Mouse (Mus musculus) CH12.LX (cell line): ENCODE data around the gene Agxt2. TPM values are rescaled to one million over a fixed set of nuclear protein-coding genes. Genes with fewer than 3 reads are reported as not detected.

Experiments used
- DNase-seq: peaks from one replicate; pipeline ENCODE4 v3.0.0-alpha.2; 2013; ENCODE audit errors: extremely low read depth
- H3K27ac ChIP-seq: 2 replicates; pipeline ENCODE4 v1.5.1; 2012; ENCODE audit warnings: low read depth, mild to moderate bottlenecking, control low read depth, moderate library complexity; ENCODE audit not compliant: insufficient read depth
- H3K27me3 ChIP-seq: replicated peaks from 2 replicates; pipeline ENCODE3; 2012; ENCODE audit warnings: inconsistent platforms
- H3K36me3 ChIP-seq, 2 experiments: replicated peaks in 1 of 2; 2 replicates each; pipeline versions ENCODE3 to v1.6.1; 2012; ENCODE audit warnings: inconsistent platforms in 1 of 2, low read length in 1 of 2, mild to moderate bottlenecking in 1 of 2, mixed read lengths in 1 of 2, moderate library complexity in 1 of 2; ENCODE audit not compliant: control insufficient read depth in 1 of 2, insufficient read depth in 1 of 2
- H3K4me1 ChIP-seq, 2 experiments: 2 replicates each; pipeline ENCODE4 v1.6.1; 2012; ENCODE audit warnings: inconsistent platforms in 1 of 2, moderate library complexity in 1 of 2; ENCODE audit not compliant: insufficient read depth in 2 of 2, control insufficient read depth in 1 of 2
- H3K4me2 ChIP-seq: 2 replicates; pipeline ENCODE4 v1.6.1; 2012; ENCODE audit warnings: low read depth, mild to moderate bottlenecking, control low read depth; ENCODE audit not compliant: poor library complexity, insufficient read depth, severe bottlenecking
- H3K4me3 ChIP-seq, 3 experiments: fragments of 150-350 bp in 1 of 3; sonication (generic) in 1 of 3; replicated peaks in 1 of 3; 2 replicates each; pipeline versions ENCODE3 to v1.5.1; 2011 to 2012; ENCODE audit warnings: low read depth in 2 of 3, low read length in 2 of 3, mild to moderate bottlenecking in 2 of 3, moderate library complexity in 2 of 3, control low read depth in 1 of 3, improper control_type of control experiment in 1 of 3, inconsistent platforms in 1 of 3, mixed read lengths in 1 of 3; ENCODE audit not compliant: poor library complexity in 1 of 3
- H3K79me2 ChIP-seq: replicated peaks from 2 replicates; pipeline ENCODE4 v1.6.1; 2012; ENCODE audit warnings: mild to moderate bottlenecking, moderate library complexity; ENCODE audit not compliant: control insufficient read depth, poor library complexity, insufficient read depth, severe bottlenecking; ENCODE audit errors: extremely low read depth
- H3K9ac ChIP-seq: 2 replicates; pipeline ENCODE4 v1.6.1; 2012; ENCODE audit warnings: low read depth, mild to moderate bottlenecking, control low read depth, moderate library complexity; ENCODE audit not compliant: insufficient read depth
- H3K9me3 ChIP-seq: replicated peaks from 2 replicates; pipeline ENCODE3; 2012; ENCODE audit warnings: low read length, inconsistent platforms, mixed read lengths
- BHLHE40 ChIP-seq: IDR thresholded peaks from 2 replicates; pipeline ENCODE4 v1.6.1; 2011; ENCODE audit warnings: mild to moderate bottlenecking, low read depth, low read length, improper control_type of control experiment
- CHD1 ChIP-seq: IDR thresholded peaks from 2 replicates; pipeline ENCODE4 v1.6.1; 2012; ENCODE audit warnings: low read depth, low read length, improper control_type of control experiment, inconsistent platforms
- CHD2 ChIP-seq: IDR thresholded peaks from 2 replicates; pipeline ENCODE4 v1.6.1; 2011; ENCODE audit warnings: low read length, improper control_type of control experiment
- E2F4 ChIP-seq: IDR thresholded peaks from 2 replicates; pipeline ENCODE4 v1.6.1; 2011; ENCODE audit warnings: low read depth, low read length, improper control_type of control experiment; ENCODE audit not compliant: insufficient replicate concordance
- ELF1 ChIP-seq: IDR thresholded peaks from 2 replicates; pipeline ENCODE4 v1.6.1; 2014; ENCODE audit warnings: low read depth, mild to moderate bottlenecking, inconsistent platforms, low read length, improper control_type of control experiment
- ETS1 ChIP-seq: conservative IDR thresholded peaks from 2 replicates; pipeline ENCODE4 v1.6.1; 2012; ENCODE audit warnings: low read depth, mild to moderate bottlenecking, inconsistent platforms, low read length, improper control_type of control experiment, moderate library complexity
- GABPA ChIP-seq: IDR thresholded peaks from 2 replicates; pipeline ENCODE4 v1.6.1; 2012; ENCODE audit warnings: low read depth, low read length, improper control_type of control experiment, inconsistent platforms; ENCODE audit not compliant: insufficient replicate concordance
- HCFC1 ChIP-seq: IDR thresholded peaks from 2 replicates; pipeline ENCODE4 v1.6.1; 2012; ENCODE audit warnings: low read depth, mild to moderate bottlenecking, inconsistent platforms, low read length, improper control_type of control experiment
- IRF4 ChIP-seq: IDR thresholded peaks from 2 replicates; pipeline ENCODE4 v1.6.1; 2014; ENCODE audit warnings: low read depth, mild to moderate bottlenecking, inconsistent platforms, low read length, improper control_type of control experiment
- JUND ChIP-seq: conservative IDR thresholded peaks from 2 replicates; pipeline ENCODE4 v1.6.1; 2011; ENCODE audit warnings: low read depth, low read length, improper control_type of control experiment
- KAT2A ChIP-seq: IDR thresholded peaks from 2 replicates; pipeline ENCODE4 v1.6.1; 2012; ENCODE audit warnings: low read length, improper control_type of control experiment, inconsistent platforms; ENCODE audit not compliant: insufficient replicate concordance
- MAFK ChIP-seq: IDR thresholded peaks from 2 replicates; pipeline ENCODE4 v1.6.1; 2011; ENCODE audit warnings: low read length, improper control_type of control experiment; ENCODE audit not compliant: insufficient replicate concordance
- MAX ChIP-seq: IDR thresholded peaks from 2 replicates; pipeline ENCODE4 v1.6.1; 2011; ENCODE audit warnings: low read length, improper control_type of control experiment
- MAZ ChIP-seq: IDR thresholded peaks from 2 replicates; pipeline ENCODE4 v1.6.1; 2012; ENCODE audit warnings: low read depth, mild to moderate bottlenecking, inconsistent platforms, low read length, improper control_type of control experiment, moderate library complexity
- MEF2A ChIP-seq: IDR thresholded peaks from 2 replicates; pipeline ENCODE4 v1.6.1; 2014; ENCODE audit warnings: low read depth, mild to moderate bottlenecking, inconsistent platforms, low read length, improper control_type of control experiment, borderline replicate concordance
- MXI1 ChIP-seq: IDR thresholded peaks from 2 replicates; pipeline ENCODE4 v1.6.1; 2011; ENCODE audit warnings: mild to moderate bottlenecking, low read depth, low read length, improper control_type of control experiment
- MYC ChIP-seq: IDR thresholded peaks from 2 replicates; pipeline ENCODE4 v1.6.1; 2011; ENCODE audit warnings: low read depth, mild to moderate bottlenecking, improper control_type of control experiment, low read length
- NRF1 ChIP-seq: IDR thresholded peaks from 2 replicates; pipeline ENCODE4 v1.6.1; 2014; ENCODE audit warnings: low read depth, mild to moderate bottlenecking, inconsistent platforms, low read length, improper control_type of control experiment, moderate library complexity
- POLR2A ChIP-seq: IDR thresholded peaks from 2 replicates; pipeline ENCODE4 v1.6.1; 2011; ENCODE audit warnings: low read depth, mild to moderate bottlenecking, improper control_type of control experiment, low read length
- RAD21 ChIP-seq: IDR thresholded peaks from 2 replicates; pipeline ENCODE4 v1.6.1; 2011; ENCODE audit warnings: low read depth, mild to moderate bottlenecking, low read length, improper control_type of control experiment, moderate library complexity
- TBP ChIP-seq: conservative IDR thresholded peaks from 2 replicates; pipeline ENCODE4 v1.6.1; 2011; ENCODE audit warnings: low read depth, low read length, improper control_type of control experiment
- UBTF ChIP-seq: IDR thresholded peaks from 2 replicates; pipeline ENCODE4 v1.6.1; 2012; ENCODE audit warnings: low read depth, mild to moderate bottlenecking, inconsistent platforms, low read length, improper control_type of control experiment, moderate library complexity
- ZC3H11A ChIP-seq: IDR thresholded peaks from 2 replicates; pipeline ENCODE4 v1.6.1; 2012; ENCODE audit warnings: low read depth, mild to moderate bottlenecking, inconsistent platforms, low read length, improper control_type of control experiment
- ZMIZ1 ChIP-seq: IDR thresholded peaks from 2 replicates; pipeline ENCODE4 v1.6.1; 2012; ENCODE audit warnings: low read depth, mild to moderate bottlenecking, inconsistent platforms, low read length, improper control_type of control experiment
- ZNF384 ChIP-seq: IDR thresholded peaks from 2 replicates; pipeline ENCODE4 v1.6.1; 2012; ENCODE audit warnings: low read depth, low read length, improper control_type of control experiment, inconsistent platforms
- dilution Hi-C: fragments of 300-500 bp; cut with MboI; formaldehyde crosslinking; loops from 2 replicates; pipeline ENCODE4 v1.14.3; 2020; ENCODE audit warnings: low sequenced_read_pairs; ENCODE audit not compliant: extremely low pct_unique_long_range_greater_than_20kb, extremely low pct_ligation_motif_present
- in situ Hi-C: fragments of 300-500 bp; cut with MboI; formaldehyde crosslinking; loops from 3 replicates; pipeline ENCODE4 v1.14.3; 2019; ENCODE audit warnings: low sequenced_read_pairs, low pct_ligation_motif_present, low pct_unique_long_range_greater_than_20kb, mixed read lengths
- polyA plus RNA-seq: library from polyadenylated mRNA; unstranded; fragments of >175 nt; gene quantifications from 2 replicates; pipeline ENCODE4 v1.2.1, GENCODE M21; 2012; ENCODE audit warnings: low read depth; ENCODE audit not compliant: insufficient read length
- total RNA-seq, 2 experiments: library from RNA; depleted of rRNA; stranded (reverse); fragments of 300-350 nt in 1 of 2; fragments of >200 nt in 1 of 2; gene quantifications; 2 replicates each; pipeline ENCODE4 v1.2.3; 2012 to 2014

Agxt2 gene
- total and polyA plus RNA-seq, 3 experiments, result 0.14 TPM; not detected in 2

DNA sequence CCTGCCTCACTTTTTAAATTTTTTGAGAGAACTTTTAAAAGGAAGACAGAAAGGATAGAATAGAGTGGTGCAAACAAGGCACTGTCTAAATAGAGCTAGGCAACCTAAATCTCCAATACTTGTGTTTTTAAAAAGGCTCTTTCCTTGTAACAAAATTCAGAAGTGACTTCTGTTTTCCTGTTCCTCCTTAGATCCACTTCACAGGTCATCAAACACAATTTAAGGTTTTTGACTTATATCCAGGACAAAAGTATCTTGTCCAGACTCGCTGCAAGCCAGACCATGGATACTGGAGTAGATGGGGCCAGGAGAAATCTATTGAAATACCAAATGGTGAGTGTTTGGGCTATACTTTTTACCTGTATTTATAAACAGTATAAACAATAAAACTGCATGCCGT lies 33.3 kb upstream of the Agxt2 start, which contains the start of gene Gm21973:
Gm21973 (plus strand) TSS at position 301 of the 400 bp plus-strand sequence.
- TF ChIP-seq CHD1 (no peak), ZNF384 (no peak), CHD2 (no peak), ZC3H11A (no peak), TBP (no peak), JUND (no peak), BHLHE40 (no peak), MAFK (no peak), ZMIZ1 (no peak), ELF1 (no peak), MAX (no peak), MEF2A (no peak), HCFC1 (no peak), RAD21 (no peak), MAZ (no peak), ETS1 (no peak), MXI1 (no peak), KAT2A (no peak), MYC (no peak), UBTF (no peak)
- TF ChIP-seq, all 38 proteins: peak for 0
- H3K4me1 ChIP-seq, result peaks cover 0 to 7% of the 10 kb centered on the region in 2 experiments; a peak in 2 of 4 replicates
- in situ Hi-C loops, result no loop called here
- H3K79me2 ChIP-seq, result no peaks in the 10 kb centered on the region
- dilution Hi-C loops, result no loop called here
- H3K9ac ChIP-seq, result no peak within 1 kb of the TSS
- no peak within 1 kb of the TSS for H3K27ac ChIP-seq
- H3K27me3 ChIP-seq, result no peaks in the 10 kb centered on the region
- no peak within 1 kb of the TSS for H3K4me2 ChIP-seq
- no peaks in the 10 kb centered on the region for H3K36me3 ChIP-seq
- H3K4me3 ChIP-seq, result no peak within 1 kb of the TSS
- DNase-seq, result no peak
- no peaks in the 10 kb centered on the region for H3K9me3 ChIP-seq

DNA sequence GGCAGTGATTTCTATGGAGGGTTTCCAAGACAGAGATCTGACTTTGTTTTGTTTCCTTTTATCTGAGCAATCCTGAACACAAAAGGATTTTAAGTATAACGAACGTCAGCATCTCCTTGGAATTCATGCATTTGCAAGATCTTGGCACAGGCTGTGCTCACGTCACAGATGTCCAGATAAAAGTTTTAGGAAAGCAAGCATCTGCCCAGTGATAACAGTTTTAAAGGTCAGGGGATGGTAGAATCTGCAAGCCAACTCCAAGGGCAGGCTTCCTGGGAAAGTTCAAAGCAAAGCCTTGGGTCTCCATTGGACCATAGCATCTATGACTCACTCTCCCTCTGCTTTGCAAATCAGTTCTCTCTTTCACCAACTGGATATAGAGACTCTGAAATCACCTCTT lies 27.7 kb upstream of the Agxt2 start:
- TF ChIP-seq HCFC1 (no peak), RAD21 (no peak), ZMIZ1 (no peak), IRF4 (no peak), POLR2A (no peak), NRF1 (no peak), E2F4 (no peak), MEF2A (no peak), GABPA (no peak), CHD1 (no peak)
- DNase-seq, result no peak
- Histone ChIP-seq H3K36me3 (no peaks in the 10 kb centered on the region), H3K4me1 (peaks cover 0 to 7% of the 10 kb centered on the region in 2 experiments; a peak in 2 of 4 replicates), H3K79me2 (no peaks in the 10 kb centered on the region), H3K27me3 (no peaks in the 10 kb centered on the region), H3K27ac (no peak overlapping the region), H3K4me3 (no peak overlapping the region), H3K9ac (no peak overlapping the region), H3K9me3 (no peaks in the 10 kb centered on the region), H3K4me2 (no peak overlapping the region)
- in situ Hi-C loops (no loop called here), dilution Hi-C loops (no loop called here)
